Mouse (Mus musculus): Measurements from ENCODE around the gene Cox8c. TPM values are rescaled to one million over a fixed set of nuclear protein-coding genes. Genes with fewer than 3 reads are reported as not detected.

Gene Cox8c
- total RNA-seq, 2 experiments from 2014 or later, result not detected

Other genes with a start within 250 kb of the Cox8c start
- 1 to 10 TPM; 5.2 to 6.5 TPM for gene Itpk1, start 194.4 kb upstream of the Cox8c start, total RNA-seq (2021)
- gene Moap1, start 155.7 kb upstream of the Cox8c start, total RNA-seq (2021), result 1 to 10 TPM; 3.7 to 4.6 TPM
- 1 to 10 TPM; 1.8 to 2.9 TPM for gene Tmem251, start 155.6 kb upstream of the Cox8c start, total RNA-seq (2021)
- gene Gm28051, start 141.6 kb upstream of the Cox8c start, total RNA-seq (2021), result not detected
- 10 to 100 TPM in 1 of 2 experiments, 1 to 10 TPM in 1; 6.5 to 10.1 TPM for gene Gon7, start 141.5 kb upstream of the Cox8c start, total RNA-seq (2021)
- 10 to 100 TPM; 12.8 to 13.1 TPM for gene Ubr7, start 141.3 kb upstream of the Cox8c start, total RNA-seq (2021)
- 1 to 10 TPM; 2.6 to 3.3 TPM for gene Gm20604, start 140.6 kb upstream of the Cox8c start, total RNA-seq (2021)
- 10 to 100 TPM; 14.8 to 15.5 TPM for gene Btbd7, start 20.8 kb upstream of the Cox8c start, total RNA-seq (2021)
- gene Unc79, start 49.5 kb downstream of the Cox8c start, total RNA-seq (2021), result under 1 TPM; 0.13 to 0.20 TPM

Data from gastrocnemius, postnatal 25 days (tissue).